Mouse (Mus musculus): ENCODE measurements around the gene Gm2001.
"Not testable (repeated sequence)": the region's sequence is repeated elsewhere in the genome, so short reads cannot be mapped to it uniquely, and the experiment has no call there.

The Gm2001 gene

DNA sequence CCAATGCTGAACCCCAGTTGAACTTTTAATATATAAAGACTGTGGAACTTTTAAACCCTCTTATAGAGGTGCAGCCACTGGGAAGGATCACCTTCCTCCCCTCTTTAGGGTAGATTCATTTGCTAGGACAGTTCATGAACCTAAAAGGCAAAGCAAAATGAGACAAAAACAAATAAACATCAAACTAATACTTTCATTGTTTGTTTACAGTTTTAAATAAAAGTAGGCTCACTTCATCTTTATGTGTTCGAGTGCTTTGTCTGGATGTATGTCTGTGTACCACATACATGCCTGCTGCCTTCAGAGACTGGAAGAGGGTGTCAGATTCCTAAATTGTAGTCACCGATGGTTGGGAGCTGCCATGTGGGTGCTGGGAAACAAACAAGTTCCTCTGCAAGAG, at the start of gene Gm2001:
Gm2001 (minus strand) TSS at position 101 of the 400 bp plus-strand sequence.
- DNase-seq (ENCODE audit: low read depth, low spot score): not testable (repeated sequence)

DNA sequence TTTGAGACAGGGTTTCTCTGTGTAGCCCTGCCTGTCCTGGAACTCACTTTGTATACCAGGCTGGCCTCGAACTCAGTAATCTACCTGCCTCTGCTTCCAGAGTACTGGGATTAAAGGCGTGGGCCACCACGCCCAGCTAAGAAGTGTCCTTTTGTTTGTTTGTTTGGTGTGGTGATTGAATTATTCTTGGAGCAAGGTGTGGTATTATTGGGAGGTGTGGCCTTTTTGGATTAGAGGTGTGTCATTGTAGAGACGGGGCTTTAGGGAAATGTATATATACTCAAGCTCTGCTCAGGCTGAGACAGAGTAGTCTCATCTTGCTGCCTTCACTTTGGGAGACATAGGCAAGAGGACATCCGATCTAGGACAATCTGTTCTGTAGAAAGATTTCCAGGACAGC, 31.6 kb upstream of the Gm2001 start, which contains the start of gene Gm2016:
Gm2016 (plus strand) TSS at position 301 of the 400 bp plus-strand sequence.
- not testable (repeated sequence) for DNase-seq (ENCODE audit: low read depth, low spot score)

DNA sequence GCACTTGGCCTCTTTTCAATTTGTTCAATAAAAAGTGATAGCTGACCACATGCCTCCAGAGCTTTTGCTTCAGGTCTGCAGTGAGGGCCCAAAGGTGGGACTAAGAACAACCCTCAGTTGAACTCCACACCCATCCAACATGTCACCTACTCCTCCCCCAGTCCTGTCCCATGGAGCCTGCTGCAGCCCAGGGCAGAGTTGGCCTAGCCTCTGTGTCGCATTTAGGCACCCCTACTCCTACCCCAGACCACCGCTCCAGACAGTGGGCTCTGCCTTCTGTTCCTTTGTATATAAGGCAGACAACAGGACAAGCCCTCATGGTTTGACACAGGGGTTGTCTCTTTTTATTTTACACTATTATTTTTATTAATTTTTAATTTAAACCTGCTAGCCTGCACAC, 21.9 kb upstream of the Gm2001 start:
- DNase-seq (ENCODE audit: low read depth, low spot score): not testable (repeated sequence)

DNA sequence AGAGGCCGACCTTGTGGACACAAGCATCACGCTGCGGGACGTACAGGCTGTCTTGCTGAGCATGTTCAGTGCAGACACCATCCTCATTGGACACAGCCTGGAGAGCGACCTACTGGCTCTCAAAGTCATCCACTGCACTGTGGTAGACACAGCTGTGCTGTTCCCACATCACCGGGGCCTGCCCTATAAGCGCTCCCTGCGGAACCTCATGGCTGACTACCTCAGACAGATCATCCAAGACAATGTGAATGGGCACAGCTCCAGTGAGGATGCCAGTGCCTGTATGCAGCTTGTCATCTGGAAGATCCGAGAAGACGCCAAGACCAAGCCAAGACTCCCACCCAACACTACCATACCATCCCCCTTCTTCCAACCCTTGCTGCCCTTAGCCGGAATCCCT, 21.5 kb upstream of the Gm2001 start:
- not testable (repeated sequence) for DNase-seq (ENCODE audit: low read depth, low spot score)

DNA sequence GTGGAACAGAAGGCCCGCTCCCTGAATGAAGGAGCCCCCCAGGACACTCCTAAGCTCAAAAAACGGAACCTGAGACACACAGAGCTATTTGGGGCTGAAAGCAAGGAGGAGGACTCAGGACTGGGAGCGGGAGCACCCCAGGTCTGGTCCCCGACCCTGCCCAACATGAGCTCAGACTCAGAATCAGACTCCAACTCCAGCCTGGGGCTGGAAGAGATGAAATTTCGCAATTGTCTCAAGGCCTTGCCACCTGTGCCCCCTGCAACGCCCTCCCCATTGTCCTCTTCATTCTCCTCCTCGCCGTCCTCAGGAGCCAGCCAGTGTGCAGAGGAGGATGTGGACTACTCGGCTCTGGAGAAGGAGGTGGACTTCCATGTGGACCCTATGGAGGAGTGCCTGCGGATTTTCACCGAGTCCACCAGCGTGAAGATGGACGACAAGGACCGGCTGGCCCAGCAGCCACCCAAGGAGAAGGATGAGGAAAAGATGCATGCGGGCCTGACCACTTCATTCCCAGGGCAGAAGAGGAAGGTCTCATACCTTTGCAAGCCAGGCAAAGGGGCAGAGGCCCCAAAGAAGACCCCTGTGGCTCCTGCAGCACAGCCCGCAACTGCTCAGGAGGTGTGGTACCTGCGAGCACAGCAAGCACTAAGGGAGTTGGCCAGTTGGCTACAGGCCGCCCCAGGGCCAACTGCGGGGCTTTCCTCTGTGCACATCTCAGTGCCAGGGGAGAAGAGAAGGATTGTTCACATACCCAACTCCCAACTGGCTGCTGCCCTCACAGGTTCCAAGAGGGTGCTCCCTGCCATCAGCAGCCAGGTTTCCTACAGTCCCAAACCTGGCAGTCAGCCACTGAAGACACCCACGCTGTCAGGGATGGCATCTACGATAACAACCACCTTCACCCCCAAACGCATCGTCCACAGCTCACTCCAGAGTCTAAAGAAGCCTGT, 19.9 kb upstream of the Gm2001 start:
- DNase-seq (ENCODE audit: low read depth, low spot score): not testable (repeated sequence)

DNA sequence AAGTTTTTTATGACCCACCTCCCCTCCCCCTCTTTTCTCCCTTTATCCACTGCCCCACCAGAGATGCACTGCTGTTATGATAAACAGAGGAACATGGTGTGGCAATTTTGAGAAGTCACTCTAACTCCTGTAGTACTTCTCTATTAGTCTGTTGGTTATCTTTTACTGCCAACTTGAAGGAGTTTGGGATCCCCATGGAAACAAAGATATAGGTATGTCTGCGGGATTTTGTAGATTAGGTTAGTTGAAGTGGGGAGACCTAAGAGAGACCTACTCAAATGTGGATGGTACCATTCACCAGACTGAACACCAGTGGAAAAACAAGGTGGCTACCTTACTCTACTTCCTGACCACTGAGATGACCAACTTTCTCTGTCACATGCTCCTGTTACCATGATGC, 13.9 kb upstream of the Gm2001 start:
- not testable (repeated sequence) for DNase-seq (ENCODE audit: low read depth, low spot score)

DNA sequence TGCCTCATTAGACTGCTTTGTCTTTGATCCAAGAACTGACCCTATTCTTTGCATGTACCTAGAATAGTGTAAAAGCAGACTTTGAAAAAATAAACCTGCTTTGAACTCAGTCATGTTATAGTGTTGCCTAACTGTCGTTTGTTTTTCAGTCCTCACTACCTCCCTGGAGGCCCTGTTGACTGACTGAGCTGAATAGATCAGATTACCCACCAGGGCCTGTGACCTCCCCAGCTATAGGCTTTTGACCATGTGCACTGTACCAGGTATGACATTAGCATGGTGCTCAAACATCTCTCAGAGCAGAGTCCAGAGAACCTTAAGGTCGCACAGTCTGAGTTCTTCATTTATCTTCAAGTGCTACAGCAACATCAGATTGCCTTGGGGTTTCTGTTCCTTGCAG, 8.5 kb upstream of the Gm2001 start:
- not testable (repeated sequence) for DNase-seq (ENCODE audit: low read depth, low spot score)

DNA sequence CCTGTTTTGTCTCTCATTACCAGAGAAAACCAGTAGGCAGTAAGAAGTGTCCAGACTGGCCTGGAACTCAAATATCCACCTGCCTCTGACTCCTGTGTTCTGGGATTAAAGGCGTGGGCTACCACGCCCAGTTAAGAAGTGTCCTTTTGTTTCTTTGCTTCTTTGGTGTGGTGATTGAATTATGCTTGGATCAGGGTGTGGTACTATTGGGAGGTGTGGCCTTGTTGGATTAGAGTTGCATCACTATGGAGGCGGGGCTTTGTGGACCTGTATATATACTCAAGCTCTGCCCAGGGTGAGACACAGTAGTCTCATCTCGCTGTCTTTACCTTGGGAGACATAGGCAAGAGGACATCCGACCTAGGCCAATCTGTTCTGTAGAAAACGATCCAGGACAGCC, 25.9 kb downstream of the Gm2001 start, which contains the start of gene BB287469:
BB287469 (plus strand) TSS at position 301 of the 400 bp plus-strand sequence.
- not testable (repeated sequence) for DNase-seq (ENCODE audit: low read depth, low spot score)

DNA sequence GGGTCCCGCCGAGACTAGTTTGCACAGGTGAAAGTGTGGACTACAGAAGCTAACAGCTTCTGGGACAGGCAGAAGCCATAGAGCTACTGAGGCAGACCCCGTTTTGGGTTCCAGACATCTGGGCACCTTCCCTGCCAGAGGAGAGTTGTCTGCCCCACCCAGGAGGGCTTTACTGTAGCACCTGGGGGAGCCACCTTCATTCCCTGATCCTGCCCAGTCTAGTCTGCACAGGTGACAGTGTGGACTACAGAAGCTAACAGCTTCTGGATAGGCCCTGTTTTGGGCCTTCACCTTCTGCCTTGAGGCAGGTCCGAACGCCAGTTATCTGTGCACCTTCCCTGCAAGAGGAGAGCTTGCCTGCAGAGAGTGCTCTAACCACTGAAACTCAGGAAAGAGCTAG, 44.2 kb downstream of the Gm2001 start:
- not testable (repeated sequence) for DNase-seq (ENCODE audit: low read depth, low spot score)

DNA sequence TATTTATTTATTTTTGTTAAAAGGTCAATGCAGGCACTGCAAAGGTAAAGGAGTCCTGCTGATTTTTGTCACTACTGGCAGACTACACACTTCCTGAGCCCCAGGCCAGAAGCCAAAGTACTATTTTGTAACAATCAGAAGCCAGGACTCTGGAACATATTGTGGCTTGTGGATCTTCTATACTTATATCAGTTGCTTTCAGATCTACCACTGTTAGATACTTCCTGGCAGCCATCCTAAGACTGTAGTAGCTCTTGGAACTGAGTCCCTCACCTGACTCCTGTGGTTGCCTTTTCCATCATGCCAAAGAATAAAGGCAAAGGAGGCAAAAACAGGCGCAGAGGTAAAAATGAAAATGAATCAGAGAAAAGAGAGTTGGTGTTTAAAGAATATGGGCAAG, 46.9 kb downstream of the Gm2001 start, which contains the start of gene Gm21936:
Gm21936 (plus strand) TSS at position 301 of the 400 bp plus-strand sequence.
- DNase-seq (ENCODE audit: low read depth, low spot score): not testable (repeated sequence)

Measured in c-Kit-negative CD71-positive TER-119-positive erythroid progenitor cells, embryonic 14.5 days (primary cell).